Mouse (Mus musculus) regulatory T cell (primary cell): Measurements from ENCODE around the gene B3gat3.

Source experiments
- in situ Hi-C: fragments of 300-600 bp; cut with MboI, MseI; formaldehyde crosslinking; loops from one replicate; pipeline ENCODE4 v1.15.1; 2025; ENCODE audit warnings: high pct_unique_total_duplicates

Gene B3gat3

GRCm38 (mm10) chr19:8897211-8897864, 22.8 kb upstream of the B3gat3 start:
- in situ Hi-C loops = loop anchor here (5.0 to 25.0 kb wide), 2 partner anchors 60 to 1090 kb away; partner anchors contain the start of genes Bscl2, Fth1 and Gng3

- in situ Hi-C loops = loop anchor here (5.0 to 25.0 kb wide), 2 partner anchors 61 to 1089 kb away; partner anchors contain the start of genes Bscl2, Fth1 and Gng3
Observed at GRCm38 (mm10) chr19:8897865-8898495, 22.2 kb upstream of the B3gat3 start, which contains the start of gene Ganab. Gene Ganab, plus strand, starts transcription at chr19:8898071.

- in situ Hi-C loops = loop anchor here (5.0 to 25.0 kb wide), 2 partner anchors 61 to 1089 kb away; partner anchors contain the start of genes Bscl2, Fth1 and Gng3
Observed at GRCm38 (mm10) chr19:8898576-8898975, 21.6 kb upstream of the B3gat3 start.

- in situ Hi-C loops = loop anchor here (5.0 to 25.0 kb wide), 2 partner anchors 62 to 1088 kb away; partner anchors contain the start of genes Bscl2, Fth1 and Gng3
Observed at GRCm38 (mm10) chr19:8899079-8899478, 21.1 kb upstream of the B3gat3 start.

DNA sequence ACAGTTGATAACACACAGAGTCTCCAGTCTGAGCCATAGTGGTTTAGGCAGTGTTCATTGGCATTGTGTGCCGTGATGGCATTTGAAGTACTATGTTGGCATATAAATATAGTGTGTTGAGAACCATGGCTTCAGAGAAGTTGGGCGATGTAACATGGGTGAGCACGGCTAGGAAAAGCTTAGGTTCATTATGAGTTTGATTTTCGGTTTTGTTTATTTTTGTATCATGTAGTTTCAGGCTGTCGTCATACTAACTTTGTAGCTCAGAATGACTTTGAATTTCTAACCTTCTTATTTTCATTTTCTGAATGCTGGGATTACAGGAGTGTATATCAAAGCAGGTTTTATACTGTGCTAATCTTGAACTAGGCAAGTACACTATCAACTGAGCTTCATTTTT, 16.8 kb upstream of the B3gat3 start:
- in situ Hi-C loops = loop anchor here (5.0 to 10.0 kb wide), 3 partner anchors 34 to 1879 kb away; partner anchors contain the start of gene Eef1g

DNA sequence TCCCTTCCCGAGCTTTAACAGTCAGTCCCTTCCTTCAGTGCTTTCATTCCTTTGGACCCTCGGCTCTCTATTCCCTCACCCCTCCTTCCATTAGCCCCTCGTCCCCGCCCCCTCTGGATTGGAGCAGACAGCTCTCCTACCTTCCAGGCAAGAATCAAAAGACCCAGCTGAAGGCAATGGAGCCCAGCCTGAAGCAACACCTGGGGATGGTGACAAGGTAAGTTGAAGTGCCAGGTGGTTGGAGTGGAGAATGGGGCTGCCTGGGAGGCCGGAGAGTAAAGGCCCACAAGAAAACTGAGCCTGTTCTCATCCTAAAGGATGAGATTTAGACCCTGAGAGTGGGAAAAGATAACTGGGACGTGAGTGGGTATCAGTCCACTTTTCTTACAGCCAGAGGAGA, 11.6 kb upstream of the B3gat3 start:
- in situ Hi-C loops = loop anchor here (10.0 kb wide), 2 partner anchors 56 to 1884 kb away; partner anchors contain the start of gene Eef1g

DNA sequence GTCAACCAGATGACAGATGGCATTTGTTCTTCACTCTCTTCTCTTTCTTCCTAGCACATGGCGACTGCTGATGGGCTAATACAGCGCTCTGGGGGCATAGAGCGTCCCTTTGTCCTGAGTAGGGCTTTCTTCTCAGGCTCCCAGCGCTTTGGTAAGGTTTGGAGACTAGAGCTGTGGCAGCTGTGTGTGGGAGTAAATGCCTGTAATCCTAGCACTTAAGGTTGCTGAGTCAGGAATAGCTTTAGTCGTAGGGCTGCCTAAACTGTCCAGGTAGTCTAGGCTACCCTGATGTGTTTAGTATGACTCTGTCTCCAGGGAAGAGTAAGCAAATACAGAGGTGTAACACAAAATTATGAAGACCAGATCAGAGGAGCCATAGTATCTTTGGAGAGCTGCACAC, 8.4 kb upstream of the B3gat3 start:
- in situ Hi-C loops = no loop called here

- in situ Hi-C loops = no loop called here
Observed at GRCm38 (mm10) chr19:8914212-8914611, 6.0 kb upstream of the B3gat3 start.

DNA sequence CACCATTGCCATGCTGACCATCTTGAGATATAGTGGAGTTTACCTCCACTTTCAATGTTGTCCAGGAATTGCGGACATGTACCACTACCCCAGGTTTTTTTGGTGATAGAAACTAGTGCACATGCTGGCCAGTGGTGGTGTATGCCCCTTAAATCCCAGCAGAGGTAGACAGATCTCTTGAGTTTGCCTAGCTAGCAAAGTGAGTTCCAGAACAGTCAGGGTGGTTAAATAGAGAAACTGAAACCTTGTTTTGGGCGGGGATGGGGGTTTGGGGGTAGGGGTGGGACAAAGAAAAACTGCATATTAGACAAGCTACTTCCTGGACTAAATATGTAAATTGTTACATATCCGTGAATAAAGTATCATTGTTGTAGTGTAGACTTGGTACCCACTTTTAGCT, 1.2 kb upstream of the B3gat3 start:
- in situ Hi-C loops = no loop called here

- in situ Hi-C loops = no loop called here
Observed at GRCm38 (mm10) chr19:8919684-8920072, 496 bp upstream of the B3gat3 start.

DNA sequence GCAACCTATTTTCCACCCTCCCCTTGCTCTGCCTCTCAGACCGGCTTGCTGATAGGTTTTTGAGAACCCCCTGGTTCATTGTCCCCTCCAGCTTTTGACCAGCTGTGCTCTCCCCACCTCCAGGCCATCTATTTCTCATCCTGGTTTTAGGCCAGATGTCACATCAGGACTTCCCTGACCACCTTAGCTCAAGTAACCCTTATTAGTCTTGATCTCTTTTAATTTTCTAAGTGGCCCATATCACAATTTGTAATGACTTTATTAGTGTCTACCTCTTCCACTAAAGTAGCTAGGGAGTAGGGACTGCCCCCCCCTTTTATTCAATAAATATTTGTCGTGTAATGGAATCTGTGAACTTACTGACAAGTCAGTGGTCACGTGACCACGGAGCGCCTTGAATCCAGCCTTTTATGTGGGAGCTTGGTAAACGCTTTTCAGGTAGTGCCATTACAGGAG, 690 bp downstream of the B3gat3 start:
- in situ Hi-C loops = no loop called here

GRCm38 (mm10) chr19:8921741-8922140, 1.6 kb downstream of the B3gat3 start:
- in situ Hi-C loops = no loop called here

- in situ Hi-C loops = no loop called here
Observed at GRCm38 (mm10) chr19:8926766-8927165, 6.6 kb downstream of the B3gat3 start.

GRCm38 (mm10) chr19:8927891-8928525, 7.8 kb downstream of the B3gat3 start:
- in situ Hi-C loops = no loop called here

GRCm38 (mm10) chr19:8928689-8929223, 8.6 kb downstream of the B3gat3 start:
- in situ Hi-C loops = no loop called here

DNA sequence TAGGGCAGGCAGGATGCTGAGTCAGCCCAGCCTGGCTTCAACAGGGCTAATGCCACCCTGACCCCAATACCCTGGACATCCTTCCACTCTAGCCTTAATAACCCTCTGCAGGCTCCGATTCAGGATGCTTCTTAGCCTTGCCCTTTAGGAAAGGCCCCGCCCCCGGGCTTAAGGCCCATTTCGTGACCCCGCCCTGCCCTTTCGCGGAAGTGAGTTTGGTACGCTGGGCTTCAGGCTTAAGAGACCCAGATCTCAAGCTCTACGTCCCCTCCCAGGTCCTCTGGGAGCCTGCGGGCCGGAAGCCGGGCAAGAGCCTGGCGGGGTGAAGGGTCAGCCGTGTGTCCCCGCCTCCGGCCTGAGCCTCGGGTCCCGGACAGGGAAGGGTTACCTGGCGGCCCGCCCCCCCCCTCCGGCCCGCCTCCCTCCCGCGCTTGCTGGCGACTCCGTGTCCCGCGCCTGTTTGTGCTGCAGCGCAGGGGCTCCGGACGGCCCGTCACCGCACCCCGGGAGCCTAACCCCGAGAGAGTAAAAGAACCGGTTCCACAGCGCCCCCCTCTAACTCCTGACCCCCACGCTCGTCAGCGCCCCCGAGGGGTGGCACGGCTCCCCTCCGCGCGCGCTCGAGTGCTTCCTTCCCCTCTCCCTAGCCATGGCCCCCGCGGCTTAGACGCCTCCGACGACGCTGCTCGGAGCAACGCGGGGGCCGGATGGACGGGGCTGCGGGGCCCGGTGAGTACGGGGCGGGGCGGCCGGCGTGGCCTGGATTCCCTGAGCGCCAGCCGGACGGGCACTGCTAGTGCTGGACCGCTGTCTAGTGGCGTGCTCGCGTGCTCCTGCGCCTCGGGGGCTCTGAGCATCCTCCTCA, 9.3 kb downstream of the B3gat3 start, which contains the start of the genes Rom1 and Eml3:
Gene Rom1 (minus strand): TSS at position 133 of the 865 bp plus-strand sequence.
Gene Eml3 (plus strand): TSS at position 329 of the 865 bp plus-strand sequence.
- in situ Hi-C loops = no loop called here

GRCm38 (mm10) chr19:8930117-8930516, 9.9 kb downstream of the B3gat3 start:
- in situ Hi-C loops = no loop called here

- in situ Hi-C loops = no loop called here
Observed at GRCm38 (mm10) chr19:8930771-8931170, 10.6 kb downstream of the B3gat3 start.

DNA sequence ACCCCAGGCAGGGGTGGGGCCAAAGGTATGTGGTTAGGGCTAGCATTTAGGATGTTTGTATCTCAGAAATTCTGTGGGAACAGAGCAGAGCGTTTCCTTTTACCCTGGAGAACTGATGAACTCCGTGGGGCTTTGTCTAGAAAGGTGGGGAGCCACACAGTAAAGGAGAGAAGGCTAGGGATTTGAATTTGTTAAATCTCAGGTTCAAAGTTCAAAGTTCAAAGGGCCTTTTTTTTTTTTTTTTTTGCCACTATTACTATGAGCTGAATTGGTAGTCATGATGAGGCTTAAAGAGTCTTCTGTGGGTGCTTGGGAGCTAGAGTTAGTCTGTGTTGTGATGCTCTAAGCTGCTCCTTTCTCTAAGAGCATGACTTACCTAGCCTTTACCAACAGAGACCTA, 16.6 kb downstream of the B3gat3 start:
- in situ Hi-C loops = loop anchor here (5.0 kb wide), 1 partner anchor 34 kb away; no protein-coding TSS in a partner anchor

DNA sequence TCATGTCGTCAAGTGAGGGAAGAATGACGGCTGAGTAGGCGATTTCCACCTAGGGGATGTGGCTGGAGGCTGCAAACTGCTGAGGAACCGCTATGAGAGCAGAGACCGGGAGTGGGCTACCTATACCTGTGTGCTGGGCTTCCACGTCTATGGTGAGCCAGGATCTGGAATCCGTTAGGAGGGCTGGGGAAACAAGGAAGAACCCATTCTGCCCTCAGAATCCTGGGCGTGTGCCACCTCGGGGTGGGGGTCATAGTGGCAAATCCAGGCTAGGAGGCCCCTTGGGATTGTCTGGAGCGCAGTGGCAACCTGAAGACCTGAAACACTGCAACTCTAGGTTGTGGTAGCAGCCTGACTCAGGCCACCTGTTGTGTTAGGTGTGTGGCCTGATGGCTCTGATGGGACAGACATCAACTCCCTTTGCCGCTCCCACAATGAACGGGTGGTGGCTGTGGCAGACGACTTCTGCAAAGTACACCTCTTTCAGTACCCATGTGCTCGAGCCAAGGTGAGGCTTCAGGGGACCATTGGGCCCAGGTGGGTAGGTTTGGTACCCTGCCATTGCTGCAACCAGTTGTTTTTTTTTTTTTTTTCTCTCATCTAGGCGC, 20.5 kb downstream of the B3gat3 start:
- in situ Hi-C loops = no loop called here
